Mouse (Mus musculus): Measurements from ENCODE around the gene Stra6.
A peak's percentile ranks its signal among the peaks of the same experiment; 100 is the strongest.

The Stra6 gene

GRCm38 (mm10) chr9:58063531-58063930, at the start of gene Stra6:
Stra6 (plus strand) TSS chr9:58063788.
- DNase-seq (ENCODE audit: low read depth, low spot score) = no peak

GRCm38 (mm10) chr9:58014393-58015160, 49.0 kb upstream of the Stra6 start:
- no peak for DNase-seq (ENCODE audit: low read depth, low spot score)

- DNase-seq (ENCODE audit: low read depth, low spot score) = no peak
Measured at GRCm38 (mm10) chr9:58015856-58016255, 47.7 kb upstream of the Stra6 start.

- no peak for DNase-seq (ENCODE audit: low read depth, low spot score)
Measured at GRCm38 (mm10) chr9:58016962-58017361, 46.6 kb upstream of the Stra6 start.

- DNase-seq (ENCODE audit: low read depth, low spot score) = no peak
Measured at GRCm38 (mm10) chr9:58018385-58018784, 45.2 kb upstream of the Stra6 start.

GRCm38 (mm10) chr9:58025995-58026394, 37.6 kb upstream of the Stra6 start:
- DNase-seq (ENCODE audit: low read depth, low spot score) = no peak

- no peak for DNase-seq (ENCODE audit: low read depth, low spot score)
Measured at GRCm38 (mm10) chr9:58027426-58028180, 36.0 kb upstream of the Stra6 start.

- no peak for DNase-seq (ENCODE audit: low read depth, low spot score)
Measured at GRCm38 (mm10) chr9:58028841-58029240, 34.7 kb upstream of the Stra6 start.

GRCm38 (mm10) chr9:58029635-58030034, 34.0 kb upstream of the Stra6 start:
- DNase-seq (ENCODE audit: low read depth, low spot score) = no peak

GRCm38 (mm10) chr9:58031895-58032294, 31.7 kb upstream of the Stra6 start:
- no peak for DNase-seq (ENCODE audit: low read depth, low spot score)

- no peak for DNase-seq (ENCODE audit: low read depth, low spot score)
Measured at GRCm38 (mm10) chr9:58035519-58035918, 28.1 kb upstream of the Stra6 start.

GRCm38 (mm10) chr9:58035951-58036698, 27.5 kb upstream of the Stra6 start:
- no peak for DNase-seq (ENCODE audit: low read depth, low spot score)

- no peak for DNase-seq (ENCODE audit: low read depth, low spot score)
Measured at GRCm38 (mm10) chr9:58036961-58037360, 26.6 kb upstream of the Stra6 start.

GRCm38 (mm10) chr9:58038500-58039168, 25.0 kb upstream of the Stra6 start:
- DNase-seq (ENCODE audit: low read depth, low spot score) = peak; percentile 73

GRCm38 (mm10) chr9:58040977-58041376, 22.6 kb upstream of the Stra6 start:
- no peak for DNase-seq (ENCODE audit: low read depth, low spot score)

GRCm38 (mm10) chr9:58042391-58042790, 21.2 kb upstream of the Stra6 start:
- no peak for DNase-seq (ENCODE audit: low read depth, low spot score)

GRCm38 (mm10) chr9:58043496-58044017, 20.0 kb upstream of the Stra6 start:
- no peak for DNase-seq (ENCODE audit: low read depth, low spot score)

GRCm38 (mm10) chr9:58044828-58045227, 18.8 kb upstream of the Stra6 start:
- no peak for DNase-seq (ENCODE audit: low read depth, low spot score)

- DNase-seq (ENCODE audit: low read depth, low spot score) = no peak
Measured at GRCm38 (mm10) chr9:58045646-58046045, 17.9 kb upstream of the Stra6 start.

GRCm38 (mm10) chr9:58047061-58047460, 16.5 kb upstream of the Stra6 start:
- DNase-seq (ENCODE audit: low read depth, low spot score) = no peak

- no peak for DNase-seq (ENCODE audit: low read depth, low spot score)
Measured at GRCm38 (mm10) chr9:58048621-58049020, 15.0 kb upstream of the Stra6 start.
